Mouse (Mus musculus): ENCODE measurements at regions not wholly inside any gene's neighbourhood (a gene's known extent, or its start where the extent isn't known, plus 50 kb on each side); places are given as distances from the start of the nearest gene placed in this dataset.

DNA sequence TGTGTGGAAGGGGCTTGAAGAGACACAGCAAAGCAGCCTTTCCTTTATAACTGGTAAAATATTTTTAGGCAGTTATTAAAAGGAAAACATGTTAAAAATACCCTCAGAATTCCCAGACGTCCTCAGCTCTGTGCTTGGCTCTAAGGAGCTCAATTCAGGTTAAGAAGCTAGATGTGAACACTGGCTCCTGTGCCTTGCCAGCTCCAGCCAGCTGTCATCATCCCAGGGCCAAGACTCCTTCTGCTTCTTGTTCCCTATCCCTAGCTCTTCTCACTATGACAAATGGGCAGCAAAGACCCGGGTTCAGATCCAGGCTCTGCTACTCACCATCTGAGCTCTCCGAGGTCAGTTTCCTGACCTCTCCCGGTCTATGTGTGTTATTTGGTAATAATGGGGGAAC, 293.5 kb upstream of the Rtl1 start:
- H3K4me2 ChIP-seq: no peak overlapping the region
- no peaks in the 10 kb centered on the region for H3K27me3 ChIP-seq
- no peak overlapping the region for H3K9ac ChIP-seq
- no peak for ATAC-seq (ENCODE audit: insufficient number of reproducible peaks, insufficient read depth, low FRiP score, low TSS enrichment, low read depth)
- H3K36me3 ChIP-seq: no peaks in the 10 kb centered on the region
- no peak overlapping the region for H3K4me3 ChIP-seq
- H3K27ac ChIP-seq: no peak overlapping the region
- H3K9me3 ChIP-seq: no peaks in the 10 kb centered on the region
- WGBS: 73% methylated on average over 4 of the region's 4 CpGs
- peaks cover 10% of the 10 kb centered on the region for H3K4me1 ChIP-seq

DNA sequence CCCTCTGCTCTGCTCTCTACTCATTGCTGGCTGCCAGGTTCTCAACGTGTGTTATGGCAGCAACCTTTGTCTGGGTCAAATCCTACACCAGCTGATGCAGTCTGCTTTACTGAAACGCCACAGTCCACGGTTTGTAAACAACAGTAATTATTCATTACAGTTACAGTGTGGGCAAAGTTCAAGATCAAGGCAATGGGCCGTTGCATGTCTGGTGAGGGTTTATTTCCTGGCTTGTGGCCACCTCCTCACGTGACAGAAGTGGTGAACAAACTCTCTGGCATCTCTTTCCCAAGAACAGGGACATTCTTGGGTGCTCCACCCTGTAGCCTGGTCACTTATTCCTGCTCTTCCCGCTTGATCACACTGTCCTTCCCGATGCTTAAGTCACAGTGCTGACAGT, 295.3 kb upstream of the Rtl1 start:
- Histone ChIP-seq H3K4me2 (no peak overlapping the region), H3K4me3 (no peak overlapping the region), H3K27me3 (no peaks in the 10 kb centered on the region), H3K4me1 (peaks cover 21% of the 10 kb centered on the region), H3K9me3 (no peaks in the 10 kb centered on the region), H3K36me3 (no peaks in the 10 kb centered on the region), H3K27ac (no peak overlapping the region), H3K9ac (no peak overlapping the region)
- no peak for ATAC-seq (ENCODE audit: insufficient number of reproducible peaks, insufficient read depth, low FRiP score, low TSS enrichment, low read depth)
- WGBS: 66% methylated on average over 7 of the region's 7 CpGs

- ATAC-seq (ENCODE audit: insufficient number of reproducible peaks, insufficient read depth, low FRiP score, low TSS enrichment, low read depth): no peak
- no peaks in the 10 kb centered on the region for H3K9me3 ChIP-seq
- 84% methylated on average over 9 of the region's 9 CpGs for WGBS
- no peaks in the 10 kb centered on the region for H3K36me3 ChIP-seq
- H3K27ac ChIP-seq: no peak overlapping the region
- H3K4me2 ChIP-seq: no peak overlapping the region
- no peak overlapping the region for H3K4me3 ChIP-seq
- no peaks in the 10 kb centered on the region for H3K27me3 ChIP-seq
- no peak overlapping the region for H3K9ac ChIP-seq
- H3K4me1 ChIP-seq: peaks cover 21% of the 10 kb centered on the region
Measured at GRCm38 (mm10) chr12:109896397-109896796, 296.3 kb upstream of the Rtl1 start.

- no peak overlapping the region for H3K27ac ChIP-seq
- no peak overlapping the region for H3K4me2 ChIP-seq
- H3K4me1 ChIP-seq: peaks cover 21% of the 10 kb centered on the region
- ATAC-seq (ENCODE audit: insufficient number of reproducible peaks, insufficient read depth, low FRiP score, low TSS enrichment, low read depth): no peak
- no peaks in the 10 kb centered on the region for H3K9me3 ChIP-seq
- 88% methylated on average over 10 of the region's 10 CpGs for WGBS
- H3K36me3 ChIP-seq: no peaks in the 10 kb centered on the region
- H3K9ac ChIP-seq: no peak overlapping the region
- H3K4me3 ChIP-seq: no peak overlapping the region
- no peaks in the 10 kb centered on the region for H3K27me3 ChIP-seq
Measured at GRCm38 (mm10) chr12:109896906-109897305, 296.8 kb upstream of the Rtl1 start.

- no peaks in the 10 kb centered on the region for H3K9me3 ChIP-seq
- no peak overlapping the region for H3K4me2 ChIP-seq
- WGBS: 68% methylated on average over 11 of the region's 11 CpGs
- H3K4me3 ChIP-seq: no peak overlapping the region
- no peaks in the 10 kb centered on the region for H3K27me3 ChIP-seq
- H3K36me3 ChIP-seq: no peaks in the 10 kb centered on the region
- H3K27ac ChIP-seq: peak overlapping the region; percentile 48; the same call in 1 of the 2 replicates
- no peak overlapping the region for H3K9ac ChIP-seq
- no peak for ATAC-seq (ENCODE audit: insufficient number of reproducible peaks, insufficient read depth, low FRiP score, low TSS enrichment, low read depth)
- H3K4me1 ChIP-seq: peaks cover 21% of the 10 kb centered on the region
Measured at GRCm38 (mm10) chr12:109897861-109898385, 297.8 kb upstream of the Rtl1 start.

GRCm38 (mm10) chr12:109899420-109899819, 299.3 kb upstream of the Rtl1 start:
- no peak overlapping the region for H3K4me3 ChIP-seq
- ATAC-seq (ENCODE audit: insufficient number of reproducible peaks, insufficient read depth, low FRiP score, low TSS enrichment, low read depth): peak; percentile 67; the same call in 1 of the 2 replicates
- H3K27ac ChIP-seq: peak overlapping the region; percentile 60
- no peaks in the 10 kb centered on the region for H3K9me3 ChIP-seq
- H3K27me3 ChIP-seq: no peaks in the 10 kb centered on the region
- no peak overlapping the region for H3K4me2 ChIP-seq
- no peaks in the 10 kb centered on the region for H3K36me3 ChIP-seq
- H3K9ac ChIP-seq: no peak overlapping the region
- 44% methylated on average over 3 of the region's 3 CpGs for WGBS
- H3K4me1 ChIP-seq: peaks cover 21% of the 10 kb centered on the region

GRCm38 (mm10) chr12:109910966-109911495, 310.9 kb upstream of the Rtl1 start:
- H3K9ac ChIP-seq: no peak overlapping the region
- H3K27ac ChIP-seq: no peak overlapping the region
- no peaks in the 10 kb centered on the region for H3K27me3 ChIP-seq
- no peak overlapping the region for H3K4me2 ChIP-seq
- no peak for ATAC-seq (ENCODE audit: insufficient number of reproducible peaks, insufficient read depth, low FRiP score, low TSS enrichment, low read depth)
- WGBS: 30% methylated on average over 9 of the region's 9 CpGs
- no peaks in the 10 kb centered on the region; the same call in 1 of the 2 replicates for H3K4me1 ChIP-seq
- H3K36me3 ChIP-seq: no peaks in the 10 kb centered on the region
- H3K4me3 ChIP-seq: no peak overlapping the region
- no peaks in the 10 kb centered on the region for H3K9me3 ChIP-seq

DNA sequence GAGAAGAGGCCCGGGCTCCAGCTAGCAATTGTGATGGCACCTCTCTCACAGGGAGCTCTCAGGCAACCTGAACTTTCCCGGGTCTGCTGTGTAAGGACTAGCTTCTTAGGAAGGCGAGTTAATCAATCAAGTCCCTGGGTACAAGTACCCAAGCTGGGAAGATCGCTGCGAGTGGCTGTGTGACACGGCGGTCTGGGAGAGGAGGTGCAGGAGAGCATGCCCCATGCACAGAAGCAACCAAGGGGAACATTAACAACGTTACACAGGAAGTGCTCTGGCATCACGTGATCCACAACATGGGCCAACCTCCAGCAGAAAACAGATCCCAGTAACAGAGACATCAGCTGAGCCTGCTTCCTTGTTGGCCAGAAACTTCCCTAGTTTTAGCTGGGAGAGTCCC, 311.4 kb upstream of the Rtl1 start:
- H3K4me3 ChIP-seq: no peak overlapping the region
- H3K4me2 ChIP-seq: no peak overlapping the region
- ATAC-seq (ENCODE audit: insufficient number of reproducible peaks, insufficient read depth, low FRiP score, low TSS enrichment, low read depth): no peak
- no peaks in the 10 kb centered on the region for H3K36me3 ChIP-seq
- H3K27me3 ChIP-seq: no peaks in the 10 kb centered on the region
- H3K27ac ChIP-seq: no peak overlapping the region
- no peaks in the 10 kb centered on the region; the same call in 1 of the 2 replicates for H3K4me1 ChIP-seq
- no peak overlapping the region for H3K9ac ChIP-seq
- WGBS: 71% methylated on average over 9 of the region's 9 CpGs
- H3K9me3 ChIP-seq: no peaks in the 10 kb centered on the region

DNA sequence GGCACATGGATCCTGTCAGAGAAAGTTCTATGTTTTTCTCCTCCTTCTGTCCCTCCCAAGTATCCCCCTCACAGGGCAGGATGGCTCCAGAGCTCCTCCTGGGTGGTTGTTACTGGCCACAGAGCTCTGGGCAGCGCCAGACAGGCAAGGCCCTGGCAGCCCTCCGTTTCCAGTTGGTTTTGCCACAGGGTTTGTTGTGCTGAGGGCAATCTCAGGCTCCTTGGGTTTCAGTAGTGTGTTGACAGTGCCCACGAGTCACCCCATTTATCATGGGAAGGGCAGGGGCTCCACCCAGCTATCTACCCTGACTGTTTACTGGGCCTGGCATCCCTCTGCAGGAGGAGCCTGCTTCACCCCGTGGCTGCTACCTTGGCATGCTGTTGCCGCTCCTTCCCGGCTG, 317.6 kb upstream of the Rtl1 start:
- Histone ChIP-seq H3K4me1 (peaks cover 6% of the 10 kb centered on the region; the same call in 1 of the 2 replicates), H3K9ac (no peak overlapping the region), H3K27ac (no peak overlapping the region), H3K4me3 (no peak overlapping the region), H3K27me3 (no peaks in the 10 kb centered on the region), H3K9me3 (no peaks in the 10 kb centered on the region), H3K4me2 (no peak overlapping the region), H3K36me3 (no peaks in the 10 kb centered on the region)
- WGBS: 69% methylated on average over 6 of the region's 6 CpGs
- no peak for ATAC-seq (ENCODE audit: insufficient number of reproducible peaks, insufficient read depth, low FRiP score, low TSS enrichment, low read depth)

GRCm38 (mm10) chr12:109918901-109919300, 318.8 kb upstream of the Rtl1 start:
- Histone ChIP-seq H3K4me3 (no peak overlapping the region), H3K9me3 (no peaks in the 10 kb centered on the region), H3K27ac (no peak overlapping the region), H3K36me3 (no peaks in the 10 kb centered on the region), H3K9ac (no peak overlapping the region), H3K4me1 (0 out of 2 replicates have a peak, but pooled peaks cover 6% of the 10 kb centered on the region), H3K4me2 (no peak overlapping the region), H3K27me3 (no peaks in the 10 kb centered on the region; the same call in 1 of the 2 replicates)
- ATAC-seq (ENCODE audit: insufficient number of reproducible peaks, insufficient read depth, low FRiP score, low TSS enrichment, low read depth): no peak
- WGBS: 72% methylated on average over 8 of the region's 8 CpGs

DNA sequence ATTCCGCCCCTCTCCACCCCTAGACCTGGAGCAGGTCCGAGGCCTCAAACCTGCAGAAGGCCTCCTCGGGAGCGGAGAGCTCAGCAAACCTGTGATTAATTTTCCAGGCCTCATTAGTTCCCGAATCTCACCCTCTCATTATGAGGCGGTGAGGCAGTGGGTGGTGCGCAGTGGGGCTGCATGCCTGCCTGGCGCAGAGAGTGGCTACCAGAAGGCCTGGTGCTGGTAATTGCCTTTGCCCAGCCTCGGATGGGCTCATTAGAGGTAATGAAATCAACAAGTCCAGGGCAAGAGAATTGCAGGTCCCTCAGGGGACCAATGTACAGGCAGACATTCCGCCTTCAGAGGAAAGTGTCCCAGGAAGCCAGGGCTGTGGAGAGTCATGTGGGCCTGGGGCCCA, 322.0 kb upstream of the Rtl1 start:
- H3K9ac ChIP-seq: no peak overlapping the region
- 0 out of 2 replicates have a peak, but pooled peaks cover 6% of the 10 kb centered on the region for H3K4me1 ChIP-seq
- ATAC-seq (ENCODE audit: insufficient number of reproducible peaks, insufficient read depth, low FRiP score, low TSS enrichment, low read depth): no peak
- H3K36me3 ChIP-seq: no peaks in the 10 kb centered on the region
- H3K9me3 ChIP-seq: no peaks in the 10 kb centered on the region
- no peaks in the 10 kb centered on the region; the same call in 1 of the 2 replicates for H3K27me3 ChIP-seq
- no peak overlapping the region for H3K4me3 ChIP-seq
- H3K27ac ChIP-seq: no peak overlapping the region
- 63% methylated on average over 10 of the region's 10 CpGs for WGBS
- no peak overlapping the region for H3K4me2 ChIP-seq

- Histone ChIP-seq H3K4me3 (no peak overlapping the region), H3K4me2 (no peak overlapping the region), H3K27me3 (no peaks in the 10 kb centered on the region; the same call in 1 of the 2 replicates), H3K27ac (no peak overlapping the region), H3K9me3 (no peaks in the 10 kb centered on the region), H3K4me1 (no peaks in the 10 kb centered on the region), H3K36me3 (no peaks in the 10 kb centered on the region), H3K9ac (no peak overlapping the region)
- ATAC-seq (ENCODE audit: insufficient number of reproducible peaks, insufficient read depth, low FRiP score, low TSS enrichment, low read depth): no peak
- 87% methylated on average over 6 of the region's 6 CpGs for WGBS
Measured at GRCm38 (mm10) chr12:109925866-109926265, 325.7 kb upstream of the Rtl1 start.
